Mouse (Mus musculus): Measurements from ENCODE around the gene Sox1.

- TF ChIP-seq CTCF (IDR thresholded peaks at IDR 0.05; ENCODE audit: low read depth) (no peak), EP300 (IDR thresholded peaks at IDR 0.05; ENCODE audit: low read depth) (no peak)
Observed at GRCm38 (mm10) chr8:12399421-12400205, 4.5 kb downstream of the Sox1 start.
